Mouse (Mus musculus) heart, postnatal 0 days (tissue): ENCODE data around the gene Sf3a3.

Source experiments
- CTCF ChIP-seq: IDR thresholded peaks from 2 replicates; pipeline ENCODE4 v1.5.1; 2016; ENCODE audit warnings: antibody characterized with exemption, control low read depth, low read depth
- EP300 ChIP-seq: IDR thresholded peaks from 2 replicates; pipeline ENCODE4 v1.6.1; 2016; ENCODE audit warnings: antibody characterized with exemption, low read depth

GRCm38 (mm10) chr4:124761201-124761600, 46.6 kb downstream of the Sf3a3 start:
- TF ChIP-seq CTCF (no peak), EP300 (no peak)
